Mouse (Mus musculus): ENCODE data around the gene Nxph4.

Gene Nxph4

DNA sequence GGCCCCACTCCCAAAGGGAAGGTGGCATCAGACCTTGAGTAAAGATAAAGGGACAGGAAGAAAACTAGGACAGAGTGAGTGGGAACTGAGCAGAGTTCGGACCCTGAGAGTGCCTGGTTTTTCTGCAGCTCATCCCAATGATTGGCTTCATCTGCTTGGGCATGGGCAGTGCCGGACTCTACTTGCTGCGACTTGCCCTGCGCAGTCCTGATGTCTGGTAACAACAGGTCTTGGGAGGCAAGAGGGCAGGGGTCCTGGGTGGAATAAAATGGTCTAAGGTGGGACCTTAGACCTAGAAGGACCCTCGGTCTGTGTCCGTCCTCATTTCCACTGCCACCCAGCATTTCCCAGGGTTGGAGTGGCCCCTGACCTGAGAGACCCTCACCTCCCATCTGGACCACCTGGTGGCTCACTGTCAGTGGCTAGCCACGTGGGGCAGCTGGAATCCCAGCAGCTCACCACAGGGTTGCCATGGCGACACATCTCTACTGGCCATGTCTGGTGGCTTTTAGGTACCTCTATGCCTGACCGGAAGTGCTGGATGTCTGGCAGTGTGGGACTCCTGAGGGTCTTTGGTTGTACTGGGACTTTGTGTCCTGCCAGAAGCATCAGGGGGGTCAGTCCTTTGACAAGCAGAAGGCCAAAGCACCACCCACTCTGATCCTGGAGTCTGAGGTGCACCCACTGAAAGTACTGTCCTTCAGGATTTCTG lies 18.9 kb downstream of the Nxph4 start:
- no peak for DNase-seq (ENCODE audit: low spot score in 2 of 2)

DNA sequence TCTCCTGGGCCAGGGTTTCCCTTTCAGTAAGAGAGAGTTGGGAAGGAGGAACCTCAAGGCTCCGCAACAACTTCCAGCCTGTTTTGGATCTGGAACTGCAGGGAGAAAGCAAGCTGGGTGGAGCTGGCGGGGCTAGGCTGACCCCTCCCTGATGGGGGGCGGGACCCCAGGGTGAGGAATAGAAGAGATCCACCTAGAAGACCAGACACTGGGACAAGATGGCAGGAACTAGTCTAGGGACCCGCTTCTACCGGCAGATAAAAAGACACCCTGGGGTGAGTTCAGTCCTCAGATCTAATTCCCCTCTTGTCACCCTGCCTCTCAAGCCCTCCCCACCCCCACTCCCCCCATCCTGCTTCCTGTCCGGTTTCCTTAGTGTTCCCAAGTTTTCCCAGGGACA lies 19.6 kb downstream of the Nxph4 start, which contains the start of gene Ndufa4l2:
Ndufa4l2 (plus strand) TSS at position 204 of the 400 bp plus-strand sequence.
- no peak for DNase-seq (ENCODE audit: low spot score in 2 of 2)

DNA sequence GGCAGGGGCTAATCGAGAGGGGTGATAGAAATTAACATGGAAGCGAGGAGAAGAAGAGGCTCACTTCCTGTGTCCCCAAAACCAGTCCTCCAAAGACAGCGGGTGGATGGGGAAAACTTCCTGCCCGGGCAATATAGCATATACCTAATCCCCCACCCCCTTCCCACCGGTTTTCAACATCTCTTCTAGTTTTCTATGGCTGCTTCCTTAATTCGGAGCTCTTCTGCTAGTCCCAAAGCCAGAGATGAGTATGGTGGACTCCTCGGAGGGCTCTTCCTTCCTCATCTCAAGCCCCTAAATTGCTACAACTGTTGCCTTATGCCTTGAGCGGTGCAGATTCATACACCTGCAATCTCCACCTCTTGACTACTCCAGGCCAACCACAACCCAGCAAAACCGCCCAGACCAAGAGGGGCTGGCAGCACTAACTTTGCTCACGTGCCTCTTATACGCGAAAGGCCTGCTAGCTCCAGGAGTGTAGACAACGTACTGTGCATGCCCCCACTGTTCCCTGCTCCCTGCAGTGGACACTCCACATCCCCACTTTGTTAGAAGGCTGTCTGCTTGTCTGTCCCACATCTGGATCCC lies 20.2 kb downstream of the Nxph4 start:
- DNase-seq (ENCODE audit: low spot score in 2 of 2) = no peak

DNA sequence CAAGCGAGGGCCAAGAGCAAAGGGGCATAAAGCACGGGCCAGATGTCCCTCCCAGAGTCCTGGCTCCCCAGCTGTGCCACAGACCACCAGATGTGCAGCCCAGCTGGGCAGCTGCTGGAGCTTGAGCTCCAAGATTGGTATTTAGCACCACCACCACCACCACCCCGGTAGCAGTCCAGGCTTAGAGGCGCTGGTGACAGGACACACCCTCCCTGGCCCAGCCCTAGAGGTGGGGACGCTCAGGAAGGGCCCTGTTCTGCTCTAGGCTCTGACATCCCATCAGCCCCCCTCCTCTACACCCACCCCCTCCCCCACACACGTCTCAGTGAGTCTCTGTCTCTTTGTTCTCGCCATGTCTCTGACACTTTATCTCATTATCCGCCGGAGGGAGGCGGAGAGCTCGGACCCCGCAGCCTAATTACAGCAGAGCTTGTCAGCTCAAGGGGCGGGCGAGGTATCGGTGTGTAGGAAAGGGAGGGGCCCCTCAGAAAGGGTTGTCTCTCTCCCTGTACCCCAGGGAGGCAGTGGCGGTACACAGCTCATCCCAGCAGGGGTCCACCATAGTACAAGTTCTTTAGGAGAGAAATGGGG lies 20.8 kb downstream of the Nxph4 start:
- DNase-seq (ENCODE audit: low spot score in 2 of 2) = no peak

DNA sequence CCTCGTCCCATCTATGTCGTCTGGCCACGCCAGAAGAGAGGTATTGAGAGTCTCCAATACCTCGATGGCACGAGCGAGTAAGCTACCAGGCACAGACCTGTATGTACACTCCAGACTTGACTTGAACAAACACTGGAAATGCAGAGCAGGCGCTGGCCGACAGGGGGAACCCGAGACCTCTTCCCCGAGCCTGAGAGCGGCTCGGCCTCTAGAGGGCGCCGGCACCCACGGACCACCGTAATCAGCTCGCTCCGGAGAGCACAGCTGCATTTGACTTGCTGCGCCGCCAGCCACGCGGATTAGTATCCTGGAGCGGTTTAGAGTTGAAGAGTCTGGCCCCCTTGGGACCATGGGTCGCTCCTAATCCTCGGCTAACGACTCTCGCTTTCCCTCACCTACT lies 21.5 kb downstream of the Nxph4 start:
- peak; percentile 82 to 94 for DNase-seq (ENCODE audit: low spot score in 2 of 2)

DNA sequence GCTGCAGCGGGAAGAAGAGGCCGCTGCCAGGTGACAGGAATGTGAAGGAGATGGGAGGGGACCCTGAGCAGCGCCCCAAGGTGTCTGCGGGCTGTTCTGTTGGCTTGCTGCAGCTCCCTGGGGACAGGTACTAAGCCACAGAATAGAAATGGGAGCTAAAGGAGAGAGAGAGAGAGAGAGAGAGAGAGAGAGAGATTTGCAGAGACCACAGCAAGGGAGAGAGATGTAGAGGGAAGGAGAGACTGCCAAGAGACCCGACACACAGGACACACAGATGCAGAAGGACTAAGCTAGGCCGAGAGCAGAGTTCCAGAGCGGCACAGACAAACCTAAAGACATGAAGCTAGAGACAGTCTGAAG lies 22.1 kb downstream of the Nxph4 start:
- DNase-seq (ENCODE audit: low spot score in 2 of 2) = no peak

- peak; percentile 82 to 89 for DNase-seq (ENCODE audit: low spot score in 2 of 2)
These were observed 22.6 kb downstream of the Nxph4 start for GRCm38 (mm10) chr10:127511634-127512306.

DNA sequence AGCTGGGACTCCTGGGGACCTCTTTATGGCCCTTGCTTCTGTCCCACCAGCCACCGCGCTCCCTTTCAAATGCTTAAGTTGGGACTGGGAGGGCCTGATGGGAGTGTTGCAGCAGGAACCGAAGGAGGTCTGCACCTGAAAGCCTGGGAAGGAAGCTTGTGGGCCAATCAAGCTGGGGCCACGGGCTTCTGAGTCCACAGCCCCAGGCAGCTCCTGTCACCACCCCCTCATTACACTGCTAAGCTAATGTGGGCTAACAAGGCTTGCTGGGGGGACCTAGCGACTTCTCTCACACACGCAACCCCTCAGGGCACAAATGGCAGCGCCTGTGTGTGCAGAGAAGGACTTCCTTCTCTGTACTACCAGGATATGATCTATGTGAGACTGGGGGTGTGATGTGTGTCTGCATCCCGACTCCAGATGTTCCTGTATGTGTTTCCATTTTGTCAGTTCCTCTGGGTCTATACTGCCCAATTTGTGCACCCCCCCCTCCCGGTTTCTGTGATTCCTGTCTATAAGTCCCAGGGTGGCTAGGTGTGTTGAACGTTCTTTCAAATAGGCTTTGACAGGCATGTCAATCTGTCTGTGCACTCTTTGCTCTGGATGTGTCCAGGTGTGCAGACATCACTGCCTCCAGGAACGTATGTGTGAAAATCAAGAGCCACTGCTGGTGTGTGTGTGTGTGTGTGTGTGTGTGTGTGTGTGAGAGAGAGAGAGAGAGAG lies 23.3 kb downstream of the Nxph4 start:
- DNase-seq (ENCODE audit: low spot score in 2 of 2) = no peak

GRCm38 (mm10) chr10:127509837-127510701 lies 24.3 kb downstream of the Nxph4 start:
- DNase-seq (ENCODE audit: low spot score in 2 of 2) = no peak

GRCm38 (mm10) chr10:127509051-127509836 lies 25.1 kb downstream of the Nxph4 start:
- peak; percentile 79 to 86 for DNase-seq (ENCODE audit: low spot score in 2 of 2)

DNA sequence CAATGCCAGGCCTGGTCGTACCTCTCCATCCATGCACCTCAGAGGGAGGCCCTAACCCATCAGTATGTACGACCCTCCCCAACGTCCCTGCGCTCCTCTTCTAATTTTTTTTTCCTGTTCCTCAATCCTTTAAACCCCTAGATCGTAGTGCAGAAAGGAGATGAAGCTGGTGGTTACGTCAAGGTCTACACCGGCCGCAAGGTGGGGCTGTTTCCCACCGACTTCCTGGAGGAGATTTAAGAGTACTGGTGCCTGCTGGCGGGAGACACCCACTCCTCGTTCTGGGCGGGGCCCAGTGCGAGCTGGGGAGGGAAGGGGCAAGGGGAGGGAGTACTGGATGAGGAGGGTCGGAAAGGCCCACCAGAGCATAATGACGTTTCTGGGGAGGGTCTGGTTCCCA lies 26.1 kb downstream of the Nxph4 start:
- DNase-seq (ENCODE audit: low spot score in 2 of 2) = peak; percentile 74

DNA sequence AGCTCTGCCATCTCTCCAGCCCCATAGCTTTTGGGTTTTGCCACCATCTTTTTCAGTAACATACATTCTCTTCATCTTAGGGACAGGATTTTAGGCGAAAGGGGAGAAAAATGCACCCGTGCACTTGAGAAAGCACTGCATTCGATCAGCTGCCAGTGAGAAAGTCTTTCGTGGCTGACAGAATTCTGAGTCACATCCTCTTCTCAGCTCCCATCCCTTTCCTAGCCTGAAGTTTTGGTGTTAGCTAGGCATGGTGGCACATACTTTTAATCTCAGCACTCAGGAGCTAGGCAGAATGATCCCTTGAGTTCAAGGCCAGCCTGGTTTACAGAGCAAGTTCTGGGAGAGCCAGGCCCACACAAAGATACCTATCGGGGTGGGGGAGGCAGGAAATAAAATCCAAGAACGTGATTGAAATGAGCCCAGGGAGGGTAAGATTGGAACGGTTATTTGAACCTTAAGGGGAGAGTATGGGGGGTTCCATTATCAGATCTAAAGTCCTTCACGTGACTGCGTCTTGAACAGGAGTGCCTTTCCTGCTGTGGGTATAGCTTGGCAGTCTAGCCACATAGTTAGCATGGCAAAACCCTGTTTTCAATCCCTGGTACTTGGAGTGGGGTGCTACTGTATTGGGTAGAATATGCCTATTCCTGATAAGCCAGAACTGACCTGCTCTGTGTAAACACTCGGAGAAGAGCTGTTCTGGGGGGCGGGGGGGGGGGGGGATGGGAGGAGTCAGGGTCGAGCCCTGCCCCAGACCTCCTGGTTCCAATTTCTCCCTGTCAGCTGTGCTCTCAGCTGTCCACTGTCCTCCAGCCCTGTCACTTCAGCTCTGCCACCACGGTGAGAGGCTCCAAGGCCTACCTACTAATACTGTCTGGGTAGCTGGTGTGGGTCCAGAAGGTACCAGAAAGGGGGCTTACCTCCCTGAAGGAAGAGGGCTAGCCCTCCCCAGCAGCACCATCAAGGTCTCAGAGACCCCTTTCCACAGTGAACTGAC lies 33.2 kb downstream of the Nxph4 start, which contains the start of gene Stac3:
Stac3 (plus strand) TSS at position 793 of the 1,000 bp plus-strand sequence.
- no peak for DNase-seq (ENCODE audit: low spot score in 2 of 2)

DNA sequence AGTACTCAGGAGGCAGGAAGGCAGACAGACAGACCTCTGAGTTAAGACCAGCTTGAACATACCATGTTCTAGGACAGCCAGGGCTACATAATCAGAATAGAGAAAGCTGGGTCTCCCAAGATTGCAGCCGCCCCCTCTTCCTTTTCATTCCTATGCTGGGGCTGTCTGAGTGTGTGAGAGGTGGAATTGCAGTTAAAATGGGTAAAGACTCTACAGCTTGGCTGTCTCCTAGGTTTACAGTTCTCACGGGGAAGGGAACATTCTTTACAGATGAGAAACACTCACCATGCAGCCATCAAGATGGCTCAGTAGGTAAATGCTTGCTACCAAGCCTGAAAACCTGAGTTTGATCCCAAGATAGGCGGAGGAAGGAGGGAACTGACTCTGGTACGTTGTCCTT lies 34.3 kb downstream of the Nxph4 start:
- DNase-seq (ENCODE audit: low spot score in 2 of 2) = no peak

DNA sequence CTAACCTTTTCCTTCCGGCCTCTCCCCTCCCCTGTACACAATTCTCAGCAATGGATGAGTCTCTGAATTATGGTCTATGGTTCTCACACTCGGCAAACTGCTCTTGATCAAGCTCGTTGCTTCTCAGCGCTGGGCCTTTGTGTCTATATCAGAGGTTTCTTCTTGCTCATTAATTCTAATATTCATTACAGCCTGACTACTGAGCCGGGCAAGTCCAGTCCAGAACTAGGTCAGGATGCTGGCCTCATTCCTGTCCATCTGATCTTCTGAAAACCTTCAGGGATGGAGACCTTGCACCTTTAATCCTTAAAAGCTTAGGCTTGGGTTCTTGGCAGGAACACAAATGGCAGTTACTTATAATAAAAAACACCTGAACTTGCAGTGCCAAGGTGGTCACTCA lies 34.8 kb downstream of the Nxph4 start:
- no peak for DNase-seq (ENCODE audit: low spot score in 2 of 2)

DNA sequence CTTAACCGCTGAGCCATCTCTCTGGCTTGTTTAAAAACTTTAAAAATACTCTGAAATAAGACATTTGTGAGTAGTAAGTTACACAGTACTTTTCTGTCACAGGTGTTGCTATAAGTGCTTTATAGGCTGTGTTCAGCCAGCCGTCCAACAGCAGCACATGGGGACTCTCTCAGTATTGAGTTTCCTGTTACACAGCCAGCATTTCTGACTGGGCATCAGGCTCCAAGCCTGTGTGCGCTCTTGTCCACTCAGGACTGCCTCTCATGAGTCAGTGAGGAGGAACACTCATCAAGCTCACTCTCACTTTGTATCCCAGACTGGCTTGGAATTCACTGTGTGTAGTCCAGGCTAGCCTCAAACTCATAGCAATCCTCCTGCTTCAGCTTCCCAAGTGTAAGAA lies 38.2 kb downstream of the Nxph4 start:
- no peak for DNase-seq (ENCODE audit: low spot score in 2 of 2)

DNA sequence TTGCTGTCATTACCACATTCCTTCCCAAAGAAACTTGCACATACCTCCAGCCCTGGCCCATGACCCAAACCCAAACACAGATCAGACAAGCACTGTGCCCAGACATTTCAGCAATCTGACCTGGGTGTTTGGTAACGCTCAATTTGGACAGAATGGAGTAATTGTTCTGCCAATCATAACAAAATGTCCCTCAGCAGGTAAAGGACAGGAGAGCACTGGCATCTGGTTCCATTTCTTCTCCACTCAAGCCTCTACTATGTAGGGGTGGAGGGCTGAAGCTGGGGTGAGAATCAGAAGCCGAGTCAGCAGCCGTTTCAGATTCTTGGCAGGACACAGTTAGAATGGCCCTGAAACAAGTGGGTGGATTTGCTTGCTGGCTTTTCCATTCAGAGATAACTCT lies 42.2 kb downstream of the Nxph4 start:
- no peak for DNase-seq (ENCODE audit: low spot score in 2 of 2)

DNA sequence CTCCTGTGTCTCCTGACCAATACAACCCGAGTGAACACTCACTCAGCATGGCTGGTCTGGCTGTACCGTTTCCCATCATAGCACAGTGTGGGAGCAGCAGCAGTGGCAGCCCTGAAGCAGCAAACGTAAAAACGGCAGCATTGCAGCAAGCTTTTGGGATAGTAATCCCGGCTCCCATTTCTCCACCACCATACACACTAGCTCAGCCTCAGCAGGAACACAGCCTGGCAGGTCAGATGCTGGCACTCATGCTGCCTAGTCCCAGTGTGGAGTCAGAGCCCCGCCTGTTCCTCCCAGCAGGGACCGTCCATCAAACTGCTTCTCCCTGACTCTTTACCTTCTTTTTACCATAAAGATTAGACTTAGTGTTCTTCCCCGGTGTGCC lies 43.2 kb downstream of the Nxph4 start:
- DNase-seq (ENCODE audit: low spot score in 2 of 2) = no peak

DNA sequence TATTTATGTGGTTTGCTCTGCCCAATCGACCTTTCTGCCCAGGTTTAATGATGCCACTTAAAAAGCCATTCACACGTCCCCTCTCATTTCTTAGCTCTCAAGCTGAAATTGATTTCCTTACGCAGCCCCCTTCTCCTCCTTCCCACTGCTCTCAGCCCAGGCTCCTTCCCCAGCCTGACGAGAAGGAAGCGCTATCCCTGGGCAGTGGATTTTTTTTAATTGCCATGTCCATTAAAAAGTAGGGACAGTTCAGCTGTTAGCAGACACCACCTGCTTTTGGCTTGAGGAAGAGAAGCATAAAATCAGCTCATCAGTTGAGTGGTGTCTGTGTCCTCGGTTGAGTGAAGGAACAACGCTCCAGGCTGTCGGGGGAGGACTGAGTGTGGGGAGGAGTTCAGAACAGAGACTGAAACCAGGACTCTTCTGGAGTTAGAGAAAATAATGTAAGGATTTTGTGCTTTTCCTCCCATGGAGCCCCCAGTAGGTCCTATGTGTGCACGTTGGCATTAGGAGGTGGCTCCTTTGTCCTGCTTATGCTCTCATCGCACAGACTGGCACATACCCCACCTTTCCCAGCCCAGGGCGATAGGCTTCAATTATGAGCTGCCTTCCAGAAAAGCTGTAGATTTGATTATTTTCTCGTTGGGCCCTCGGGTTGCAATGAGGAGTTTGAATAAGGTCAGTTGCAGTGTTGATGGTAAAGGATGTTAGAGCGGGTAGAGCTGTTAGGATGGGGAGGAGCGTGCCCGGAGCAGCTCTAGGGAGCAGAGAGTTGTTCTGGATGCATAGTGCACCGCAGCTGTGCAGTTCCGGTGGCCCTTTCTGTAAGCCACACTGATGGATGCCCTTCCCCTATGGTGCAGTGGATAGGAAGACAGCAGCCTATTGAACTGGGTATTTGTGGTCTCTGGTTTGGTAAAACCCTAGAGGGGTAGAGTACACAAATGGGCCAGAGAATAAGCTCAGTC lies 43.9 kb downstream of the Nxph4 start:
- DNase-seq (ENCODE audit: low spot score in 2 of 2) = no peak
